Mouse (Mus musculus) erythroblast, adult 5-6 weeks (primary cell): ENCODE data around the gene Chad. TPM values are rescaled to one million over a fixed set of nuclear protein-coding genes. Genes with fewer than 3 reads are reported as not detected.

Source experiments
- ATAC-seq: replicated peaks from 2 replicates; pipeline ENCODE4 v1.8.0; 2016; ENCODE audit warnings: moderate number of reproducible peaks, mild to moderate bottlenecking, moderate TSS enrichment, inconsistent platforms; ENCODE audit not compliant: poor library complexity, low FRiP score, severe bottlenecking
- total RNA-seq, 2 experiments: library from RNA; stranded (forward) in 1 of 2; stranded (reverse) in 1 of 2; fragments of 150-400 nt in 1 of 2; fragments of 200-764, 138-1000 nt in 1 of 2; gene quantifications; 2 replicates each; pipeline versions ENCODE4 v1.2.3 to v1.2.4; 2015 to 2017; ENCODE audit warnings: low replicate concordance in 2 of 2

Chad gene
- total RNA-seq, 2 experiments from 2014 or later = not detected

DNA sequence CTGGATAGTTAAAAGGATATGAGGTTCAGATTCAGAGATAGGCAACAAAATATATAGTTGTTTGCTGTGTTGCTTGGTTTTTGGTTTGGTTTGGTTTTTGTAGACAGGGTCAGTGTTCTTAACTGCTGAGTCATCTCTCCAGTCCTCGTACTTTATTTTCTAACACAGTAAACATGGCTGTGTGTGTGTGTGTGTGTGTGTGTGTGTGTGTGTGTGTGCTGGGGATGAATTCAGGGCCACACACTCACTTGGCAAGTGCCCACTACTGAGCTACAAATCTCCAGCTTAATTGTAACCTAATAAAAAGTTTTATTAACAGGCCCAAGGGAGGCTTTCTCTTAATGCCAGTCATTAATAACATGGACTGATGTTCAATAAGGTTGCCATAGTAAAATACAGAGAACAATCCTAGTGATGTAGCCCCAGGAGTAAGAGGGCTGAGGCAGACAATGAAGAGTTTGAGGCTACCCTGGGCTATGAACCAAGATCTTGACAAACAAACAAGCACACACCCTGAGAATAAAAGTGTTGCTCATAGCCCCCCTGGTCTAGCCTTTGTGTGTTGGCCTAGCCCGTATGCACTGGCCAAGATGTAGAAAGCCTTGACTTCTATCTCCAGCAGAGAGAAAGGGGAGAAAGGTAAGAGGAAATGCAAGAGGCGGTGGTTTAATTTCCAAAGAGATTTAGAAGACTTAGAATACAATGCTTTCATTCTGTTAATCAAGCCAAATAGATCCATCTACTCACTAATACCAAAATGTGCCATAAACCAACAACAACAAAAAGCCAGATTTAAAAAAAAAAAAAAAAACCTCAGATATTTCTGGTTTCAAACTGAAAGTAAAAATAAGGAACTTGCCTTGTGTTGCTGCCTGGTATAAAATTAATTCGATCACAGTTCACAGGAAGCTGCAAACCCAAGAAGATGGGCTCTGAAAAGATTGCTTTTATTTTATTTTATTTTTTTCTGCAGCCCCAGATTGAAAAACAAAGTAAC, 46.2 kb downstream of the Chad start:
- no peak for ATAC-seq

DNA sequence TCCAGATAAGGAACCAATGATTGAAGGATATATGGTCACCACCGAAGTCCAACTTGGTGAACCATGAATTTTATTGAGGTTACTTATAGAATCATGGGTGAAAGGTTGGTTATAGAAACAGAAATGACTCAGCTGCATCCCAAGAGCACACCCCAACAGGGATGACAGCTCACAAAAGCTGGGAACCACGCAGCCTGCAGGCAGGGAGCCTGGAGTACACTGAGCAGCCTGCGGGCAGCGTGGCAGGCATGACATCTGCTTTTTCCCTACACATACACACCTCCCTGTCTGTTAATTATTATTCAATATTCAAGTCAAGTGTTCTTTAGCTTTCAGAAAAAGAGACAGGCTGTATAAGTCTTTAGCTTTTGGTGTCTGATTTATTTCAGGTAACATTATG, 49.8 kb downstream of the Chad start:
- ATAC-seq = no peak

DNA sequence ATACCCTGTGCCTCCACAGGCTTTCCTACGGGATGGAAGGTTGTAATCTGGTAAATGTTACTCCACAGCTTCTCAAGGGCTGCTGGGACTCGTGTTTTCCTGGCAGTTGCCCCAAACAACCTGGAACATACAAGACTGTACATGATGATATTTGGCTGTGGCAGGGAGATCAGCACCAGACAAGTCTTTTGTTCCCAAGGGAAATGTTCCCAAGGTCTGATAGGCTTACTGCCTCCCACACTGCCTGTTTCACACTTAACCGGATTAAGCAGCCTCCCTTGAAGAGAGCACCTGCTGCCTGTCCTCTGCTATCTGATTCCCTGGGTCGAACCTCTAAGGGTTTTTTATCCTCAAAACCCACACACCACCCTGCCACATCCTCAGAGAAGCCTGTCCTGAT, 50.6 kb downstream of the Chad start:
- no peak for ATAC-seq

DNA sequence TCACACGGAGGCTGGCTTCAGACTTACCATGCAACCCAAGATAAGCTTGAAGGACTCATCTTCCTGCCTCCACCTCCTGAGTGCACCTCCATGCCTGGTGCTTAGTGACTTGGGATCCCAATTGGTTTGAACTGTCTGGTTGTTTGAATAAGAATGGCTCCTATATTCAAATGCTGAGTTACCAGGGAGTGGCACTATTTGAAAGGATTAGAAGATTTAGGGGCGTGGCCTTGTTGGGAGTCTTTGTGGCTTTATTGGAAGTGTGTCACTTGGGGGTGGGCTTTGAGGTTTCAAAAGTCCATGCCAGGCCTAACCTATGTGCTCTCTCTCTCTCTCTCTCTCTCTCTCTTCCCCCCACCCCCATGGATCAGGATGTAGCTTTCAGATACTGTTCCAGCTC, 52.8 kb downstream of the Chad start:
- ATAC-seq = no peak

Other genes with a start within 250 kb of the Chad start
- gene Luc7l3, start 243.1 kb upstream of the Chad start, total RNA-seq (2015; ENCODE audit: low replicate concordance) = 140 and 142 TPM in 2 replicates
- 373 and 416 TPM in 2 replicates for gene Luc7l3, start 243.1 kb upstream of the Chad start, total RNA-seq (2017; ENCODE audit: low replicate concordance)
- 4.0 and 4.4 TPM in 2 replicates for gene Ankrd40, start 237.0 kb upstream of the Chad start, total RNA-seq (2015; ENCODE audit: low replicate concordance)
- 13.4 and 17.4 TPM in 2 replicates for gene Ankrd40, start 237.0 kb upstream of the Chad start, total RNA-seq (2017; ENCODE audit: low replicate concordance)
- gene Abcc3, start 172.1 kb upstream of the Chad start, total RNA-seq (2015; ENCODE audit: low replicate concordance) = 4.2 TPM in 1 of 2 replicates, not detected in the other
- gene Abcc3, start 172.1 kb upstream of the Chad start, total RNA-seq (2017; ENCODE audit: low replicate concordance) = 3.2 and 8.6 TPM in 2 replicates
- gene Cacna1g, start 90.8 kb upstream of the Chad start, total RNA-seq (2015; ENCODE audit: low replicate concordance) = 109 and 122 TPM in 2 replicates
- gene Cacna1g, start 90.8 kb upstream of the Chad start, total RNA-seq (2017; ENCODE audit: low replicate concordance) = 78.9 and 102 TPM in 2 replicates
- gene Spata20, start 78.9 kb upstream of the Chad start, total RNA-seq (2015; ENCODE audit: low replicate concordance) = not detected in 2 replicates
- not detected in 2 replicates for gene Spata20, start 78.9 kb upstream of the Chad start, total RNA-seq (2017; ENCODE audit: low replicate concordance)
- gene Epn3, start 65.1 kb upstream of the Chad start, total RNA-seq (2015; ENCODE audit: low replicate concordance) = not detected in 2 replicates
- not detected in 2 replicates for gene Epn3, start 65.1 kb upstream of the Chad start, total RNA-seq (2017; ENCODE audit: low replicate concordance)
- gene Mycbpap, start 43.3 kb upstream of the Chad start, total RNA-seq (2015; ENCODE audit: low replicate concordance) = not detected in 2 replicates
- not detected in 2 replicates for gene Mycbpap, start 43.3 kb upstream of the Chad start, total RNA-seq (2017; ENCODE audit: low replicate concordance)
- not detected in 2 replicates for gene Rsad1, start 15.8 kb upstream of the Chad start, total RNA-seq (2015; ENCODE audit: low replicate concordance)
- 0.34 and 2.0 TPM in 2 replicates for gene Rsad1, start 15.8 kb upstream of the Chad start, total RNA-seq (2017; ENCODE audit: low replicate concordance)
- gene Acsf2, start 36.8 kb downstream of the Chad start, total RNA-seq (2015; ENCODE audit: low replicate concordance) = 6.3 and 10.8 TPM in 2 replicates
- 0.26 and 2.5 TPM in 2 replicates for gene Acsf2, start 36.8 kb downstream of the Chad start, total RNA-seq (2017; ENCODE audit: low replicate concordance)
- 15.7 and 21.1 TPM in 2 replicates for gene Lrrc59, start 64.7 kb downstream of the Chad start, total RNA-seq (2015; ENCODE audit: low replicate concordance)
- gene Lrrc59, start 64.7 kb downstream of the Chad start, total RNA-seq (2017; ENCODE audit: low replicate concordance) = 20.0 and 27.6 TPM in 2 replicates
- 7.1 and 49.2 TPM in 2 replicates for gene Mrpl27, start 88.7 kb downstream of the Chad start, total RNA-seq (2015; ENCODE audit: low replicate concordance)
- 10.5 and 17.8 TPM in 2 replicates for gene Mrpl27, start 88.7 kb downstream of the Chad start, total RNA-seq (2017; ENCODE audit: low replicate concordance)
- 3.1 and 4.8 TPM in 2 replicates for gene Eme1, start 88.9 kb downstream of the Chad start, total RNA-seq (2015; ENCODE audit: low replicate concordance)
- 10.1 and 13.2 TPM in 2 replicates for gene Eme1, start 88.9 kb downstream of the Chad start, total RNA-seq (2017; ENCODE audit: low replicate concordance)
- not detected in 2 replicates for gene Xylt2, start 112.5 kb downstream of the Chad start, total RNA-seq (2015; ENCODE audit: low replicate concordance)
- gene Xylt2, start 112.5 kb downstream of the Chad start, total RNA-seq (2017; ENCODE audit: low replicate concordance) = 0.26 and 0.56 TPM in 2 replicates
- not detected in 2 replicates for gene Gm11541, start 139.5 kb downstream of the Chad start, total RNA-seq (2015; ENCODE audit: low replicate concordance)
- gene Gm11541, start 139.5 kb downstream of the Chad start, total RNA-seq (2017; ENCODE audit: low replicate concordance) = not detected in 2 replicates
- not detected in 2 replicates for gene Cdc34b, start 176.7 kb downstream of the Chad start, total RNA-seq (2015; ENCODE audit: low replicate concordance)
- not detected in 2 replicates for gene Cdc34b, start 176.7 kb downstream of the Chad start, total RNA-seq (2017; ENCODE audit: low replicate concordance)
- not detected in 2 replicates for gene Tmem92, start 217.7 kb downstream of the Chad start, total RNA-seq (2015; ENCODE audit: low replicate concordance)
- not detected in 2 replicates for gene Tmem92, start 217.7 kb downstream of the Chad start, total RNA-seq (2017; ENCODE audit: low replicate concordance)